Mouse (Mus musculus) thymus, postnatal 4 days (tissue): ENCODE data around the gene Tmem229b.
"Not testable (repeated sequence)": the region's sequence is repeated elsewhere in the genome, so short reads cannot be mapped to it uniquely, and the experiment has no call there.

Experiments used
- DNase-seq: peaks from one replicate; pipeline ENCODE4 v3.0.0; 2021

Tmem229b gene

DNA sequence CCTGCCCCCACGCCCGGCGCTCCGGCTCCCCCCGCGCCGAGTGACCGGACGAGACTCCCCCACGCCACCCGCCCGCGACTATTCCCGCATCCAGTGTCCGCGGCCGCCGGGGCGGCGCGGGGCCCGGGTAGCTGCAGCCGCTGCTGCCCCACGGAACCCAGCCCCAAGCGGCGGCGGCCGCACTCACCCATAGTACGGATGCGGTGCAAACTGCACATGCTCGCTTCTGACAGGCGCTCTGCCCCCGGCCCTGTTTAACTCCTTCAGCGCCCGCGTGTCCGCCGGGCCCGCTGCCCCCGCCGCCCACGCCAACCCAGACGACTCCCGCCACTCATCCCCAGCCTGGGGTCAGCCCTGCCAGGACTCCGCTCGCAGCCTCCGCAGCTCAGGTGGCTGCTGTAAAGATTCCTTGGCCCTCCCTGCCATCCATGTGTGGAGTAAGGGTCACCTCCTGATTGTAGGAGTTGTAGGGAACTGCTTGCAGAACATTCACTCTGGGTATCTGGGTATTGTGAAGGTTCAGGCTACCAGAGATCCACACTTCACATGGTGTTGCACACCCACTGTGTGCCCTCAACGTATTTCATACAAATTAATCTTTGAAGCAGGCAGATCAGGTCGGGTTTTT is at the start of gene Tmem229b:
Tmem229b (minus strand) TSS at position 502 of the 628 bp plus-strand sequence.
- DNase-seq = peak; percentile 75

DNA sequence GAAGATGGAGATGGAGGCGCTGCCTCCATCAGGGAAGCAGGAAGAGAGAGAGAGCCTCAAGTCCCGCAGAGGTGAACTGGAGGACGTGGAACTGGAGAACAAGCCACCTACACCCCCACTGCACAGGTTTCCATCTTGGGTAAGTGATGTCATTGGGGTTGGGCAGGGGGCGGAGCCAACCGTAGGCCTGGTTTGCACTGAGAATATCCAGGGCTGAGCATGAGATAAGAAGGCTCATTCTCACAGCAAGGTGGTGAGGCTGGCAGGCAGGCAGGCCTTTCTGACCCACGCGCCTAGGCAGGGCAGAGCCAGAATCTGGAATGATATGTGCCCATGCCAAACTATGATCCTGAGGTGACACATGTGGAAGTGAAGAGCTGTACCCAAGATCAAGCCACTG is 47.8 kb upstream of the Tmem229b start:
- peak; percentile 53 for DNase-seq

- DNase-seq = no peak
Observed at GRCm38 (mm10) chr12:79052073-79052472, 44.6 kb upstream of the Tmem229b start.

DNA sequence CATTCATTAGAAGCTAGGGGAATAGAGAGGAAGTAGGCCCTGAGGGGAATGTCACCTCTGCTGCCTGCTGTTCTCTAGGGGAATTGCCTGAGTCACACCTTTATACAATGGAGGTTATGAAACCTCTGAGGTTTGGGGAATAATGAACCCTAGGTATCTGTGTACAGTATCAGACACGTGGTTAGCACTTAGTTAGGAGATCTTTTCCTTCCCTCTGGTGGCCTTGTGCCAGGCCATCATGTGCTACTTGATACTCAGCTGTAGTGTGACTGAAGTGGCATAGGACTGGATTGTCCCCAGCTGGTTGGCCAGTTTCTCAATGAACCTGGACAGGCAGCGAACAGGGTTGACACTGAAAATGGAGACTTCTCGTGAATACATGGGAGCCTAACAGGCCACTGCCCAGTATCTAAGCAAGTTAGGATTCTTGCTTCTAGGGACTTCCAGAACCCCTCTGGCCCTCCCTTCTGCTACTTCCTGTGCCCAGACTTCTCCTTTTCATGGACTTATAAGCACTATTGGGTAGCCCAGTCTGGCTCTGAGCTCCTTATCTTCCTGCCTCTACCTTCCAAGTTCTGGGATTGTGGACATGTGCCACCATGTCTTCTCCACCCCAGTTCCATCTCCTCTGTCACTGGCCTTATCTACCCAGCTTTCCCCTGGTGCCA is 43.3 kb upstream of the Tmem229b start:
- DNase-seq = no peak

- DNase-seq = no peak
Observed at GRCm38 (mm10) chr12:79049807-79050206, 42.4 kb upstream of the Tmem229b start.

- no peak for DNase-seq
Observed at GRCm38 (mm10) chr12:79048898-79049297, 41.5 kb upstream of the Tmem229b start.

DNA sequence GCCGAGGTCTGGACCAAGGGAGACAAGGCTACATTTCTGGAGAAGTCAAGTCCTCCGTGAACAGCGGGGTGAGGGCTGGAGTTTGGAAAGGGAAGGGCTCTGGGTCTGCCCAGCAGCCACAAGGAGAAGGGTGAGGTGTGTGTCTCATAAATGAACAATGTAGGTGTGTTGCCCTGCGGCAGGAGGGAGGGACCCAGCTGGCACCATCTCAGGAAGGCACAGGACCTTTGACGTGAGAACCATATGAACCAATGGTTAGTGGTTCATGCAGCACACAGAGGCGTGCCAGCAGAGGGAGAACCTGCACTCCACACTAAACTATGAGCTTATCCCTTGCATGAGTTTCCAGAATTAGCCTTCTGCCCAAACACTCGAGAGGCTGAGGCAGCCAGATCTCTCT is 39.8 kb upstream of the Tmem229b start:
- no peak for DNase-seq

DNA sequence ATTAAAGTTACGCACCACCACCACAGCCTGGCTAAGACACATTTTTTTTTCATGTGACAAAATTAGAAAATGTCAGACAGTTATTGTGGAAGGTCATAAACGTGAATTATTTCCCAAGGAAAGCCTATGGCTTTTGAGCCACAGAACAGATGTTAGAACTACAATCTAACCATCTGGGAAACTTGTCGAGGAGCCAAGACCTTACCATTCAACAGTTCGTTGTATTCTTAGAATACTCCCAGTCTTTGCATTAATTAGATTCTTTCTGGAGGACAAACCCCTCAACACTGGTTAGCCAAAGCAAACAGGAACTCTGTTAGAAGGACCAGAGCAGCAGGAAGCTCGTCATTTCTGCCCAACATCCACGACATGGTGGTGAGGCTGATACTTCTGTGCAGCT is 38.7 kb upstream of the Tmem229b start:
- no peak for DNase-seq

DNA sequence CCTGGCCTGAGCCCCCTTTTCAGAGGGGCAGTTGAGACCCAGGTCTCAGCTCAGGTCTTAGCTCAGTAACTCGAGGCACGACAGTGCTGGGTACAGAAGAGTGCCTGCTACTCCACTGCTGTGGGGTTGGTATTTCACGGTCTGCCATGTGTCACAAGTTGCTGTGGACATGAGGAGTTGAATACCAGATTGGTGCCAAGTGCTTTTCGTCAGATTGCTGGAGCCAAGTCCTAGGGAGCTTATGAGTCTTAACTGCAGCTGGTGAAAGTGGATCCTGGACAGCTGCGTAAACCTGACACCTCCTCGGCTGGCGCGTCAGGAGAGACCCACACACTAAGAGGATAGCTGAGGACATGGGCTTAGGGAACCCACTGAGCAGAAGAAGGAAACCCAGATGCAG is 37.2 kb upstream of the Tmem229b start:
- no peak for DNase-seq

- no peak for DNase-seq
Observed at GRCm38 (mm10) chr12:79041436-79041835, 34.0 kb upstream of the Tmem229b start.

DNA sequence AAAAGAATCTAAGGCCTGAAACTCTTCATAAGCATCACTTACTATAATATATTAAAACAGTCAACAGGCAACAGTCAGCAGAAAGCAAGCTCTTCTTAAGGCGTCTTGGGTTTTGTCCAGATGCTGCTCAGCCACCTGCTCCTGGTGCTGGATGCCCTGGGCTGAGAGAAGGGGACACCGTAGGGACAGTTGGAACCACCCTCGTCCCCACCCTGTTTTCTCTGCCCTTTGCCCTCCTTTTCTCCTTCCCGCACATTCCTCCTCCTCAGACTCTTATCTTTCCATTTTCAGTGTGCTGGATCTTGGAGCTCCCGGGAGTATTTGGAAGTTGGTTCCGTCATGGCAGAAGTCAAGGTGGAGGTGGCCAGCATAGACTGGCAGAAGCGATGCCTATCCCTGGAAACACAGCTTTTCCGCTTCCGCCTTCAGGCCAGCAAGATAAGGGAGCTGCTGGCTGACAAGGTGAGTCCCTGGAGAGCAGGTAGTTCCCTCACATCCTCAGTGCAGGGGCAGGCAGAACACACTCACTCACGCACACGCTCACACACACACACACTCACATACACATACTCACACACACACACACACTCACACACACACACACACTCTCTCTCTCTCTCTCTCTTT is 32.9 kb upstream of the Tmem229b start:
- DNase-seq = no peak

DNA sequence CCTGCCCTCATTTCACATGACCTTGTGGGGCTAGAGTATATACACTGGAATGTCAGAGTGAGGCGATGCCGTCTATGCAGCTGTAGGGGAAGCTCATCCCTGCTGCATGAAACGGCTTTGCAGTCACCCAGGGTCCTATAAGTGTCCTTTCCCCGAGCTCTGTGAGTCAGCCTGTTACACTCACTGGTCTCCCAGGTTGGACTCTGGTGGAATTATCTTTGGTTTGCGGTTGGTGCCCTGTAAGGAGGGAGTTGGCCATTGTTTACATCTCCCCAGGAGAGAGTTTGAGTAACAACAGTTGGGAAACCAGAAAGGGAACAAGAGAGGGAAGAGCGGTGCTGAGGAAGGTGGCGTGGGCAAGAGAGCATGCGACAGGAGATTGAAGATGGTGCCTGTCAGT is 32.3 kb upstream of the Tmem229b start:
- no peak for DNase-seq

DNA sequence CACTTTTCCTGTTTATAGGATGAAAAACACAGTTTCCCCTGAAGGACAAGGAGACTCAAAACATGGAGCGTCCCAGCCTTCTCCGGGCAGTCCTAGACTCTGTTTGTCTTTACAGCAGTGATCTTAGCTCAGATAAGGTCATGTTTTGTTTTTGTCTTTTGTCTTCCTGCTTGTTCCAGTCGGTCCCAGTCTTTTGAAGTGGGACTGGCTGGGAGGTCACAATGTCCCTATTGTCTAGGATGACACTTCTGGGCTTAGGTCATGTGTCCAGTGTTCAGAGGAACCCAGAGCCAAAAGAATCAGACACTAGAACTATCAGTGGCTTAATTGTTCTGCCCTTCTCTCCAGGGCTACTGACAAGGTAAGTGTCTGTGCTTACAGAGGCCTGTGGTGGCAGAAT is 27.9 kb upstream of the Tmem229b start:
- no peak for DNase-seq

DNA sequence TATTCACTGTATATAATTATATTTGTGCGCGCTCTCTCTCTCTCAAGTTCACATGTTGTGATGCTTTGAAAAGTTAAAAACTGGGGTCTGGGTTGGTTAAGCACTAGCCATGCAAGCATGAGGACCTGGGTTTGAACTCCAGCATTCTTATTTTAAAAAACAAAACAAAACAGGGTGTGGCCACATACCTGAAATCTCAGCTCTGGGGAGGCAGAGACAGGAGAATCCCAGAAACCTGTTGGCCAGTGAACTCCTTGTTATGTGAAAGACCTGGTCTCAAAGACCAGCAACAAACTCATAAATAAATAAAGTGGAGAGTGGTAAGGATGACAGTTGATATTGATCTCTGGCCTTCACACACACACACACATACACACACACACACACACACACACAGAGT is 26.9 kb upstream of the Tmem229b start:
- DNase-seq = no peak

GRCm38 (mm10) chr12:79028911-79029861 is 21.8 kb upstream of the Tmem229b start, which contains the start of gene Plekhh1:
Plekhh1 (plus strand) TSS chr12:79029163.
- peak; percentile 47 for DNase-seq

DNA sequence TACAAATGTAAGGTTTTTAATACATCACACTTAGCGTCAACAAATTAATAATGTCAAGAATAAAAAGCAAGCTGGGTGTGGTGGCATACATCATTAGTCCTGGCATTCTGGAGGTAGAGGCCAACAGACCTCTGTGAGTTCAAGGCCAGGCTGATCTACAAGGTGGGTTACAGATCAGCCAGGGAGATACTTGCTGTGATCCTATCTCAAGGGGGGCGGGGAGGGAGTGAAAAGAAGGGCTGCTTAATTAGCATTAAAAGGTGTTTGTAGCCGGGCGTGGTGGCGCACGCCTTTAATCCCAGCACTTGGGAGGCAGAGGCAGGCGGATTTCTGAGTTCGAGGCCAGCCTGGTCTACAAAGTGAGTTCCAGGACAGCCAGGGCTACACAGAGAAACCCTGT is 20.1 kb upstream of the Tmem229b start:
- not testable (repeated sequence) for DNase-seq

DNA sequence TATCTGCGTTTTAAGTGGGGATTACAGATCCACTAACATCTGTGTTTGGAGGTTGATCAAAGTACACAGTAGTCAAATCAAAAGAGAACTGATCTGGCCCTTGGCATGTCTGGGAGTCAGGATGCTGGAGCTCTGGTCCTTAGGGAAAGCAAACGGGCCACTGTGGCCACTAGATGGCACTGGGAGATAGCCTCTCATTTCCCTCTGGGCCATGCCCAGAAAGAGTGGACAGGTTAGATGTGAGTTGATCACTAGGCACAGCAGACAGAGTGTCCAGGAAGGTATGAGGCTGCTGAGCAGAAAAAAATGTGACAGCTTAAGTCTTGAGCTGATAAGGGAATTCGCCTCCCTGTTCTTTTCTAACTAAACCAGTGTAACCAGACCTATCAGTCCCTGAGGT is 15.5 kb upstream of the Tmem229b start:
- DNase-seq = peak; percentile 40

- DNase-seq = no peak
Observed at GRCm38 (mm10) chr12:79021902-79022301, 14.5 kb upstream of the Tmem229b start.

GRCm38 (mm10) chr12:79017994-79018399 is 10.6 kb upstream of the Tmem229b start:
- DNase-seq = peak; percentile 29

DNA sequence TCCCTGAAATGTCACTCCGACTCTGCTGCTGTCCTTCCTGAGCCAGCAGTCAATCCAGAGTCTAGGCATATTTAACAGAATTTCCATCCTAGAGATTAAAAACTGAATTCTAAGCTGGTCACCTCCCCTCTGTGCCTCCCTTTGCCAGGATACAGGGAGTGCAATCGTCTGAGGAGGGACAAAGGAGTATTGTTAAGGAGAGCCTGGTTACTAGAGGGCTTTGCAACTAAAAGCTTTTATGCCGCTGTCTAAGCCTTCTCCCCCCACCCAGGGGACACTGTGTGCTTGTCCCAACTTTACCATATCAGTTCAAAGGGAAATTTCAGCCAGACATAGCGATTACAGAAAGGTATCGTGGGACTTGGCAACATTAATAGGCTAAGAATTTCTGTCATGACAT is 8.7 kb upstream of the Tmem229b start:
- no peak for DNase-seq

DNA sequence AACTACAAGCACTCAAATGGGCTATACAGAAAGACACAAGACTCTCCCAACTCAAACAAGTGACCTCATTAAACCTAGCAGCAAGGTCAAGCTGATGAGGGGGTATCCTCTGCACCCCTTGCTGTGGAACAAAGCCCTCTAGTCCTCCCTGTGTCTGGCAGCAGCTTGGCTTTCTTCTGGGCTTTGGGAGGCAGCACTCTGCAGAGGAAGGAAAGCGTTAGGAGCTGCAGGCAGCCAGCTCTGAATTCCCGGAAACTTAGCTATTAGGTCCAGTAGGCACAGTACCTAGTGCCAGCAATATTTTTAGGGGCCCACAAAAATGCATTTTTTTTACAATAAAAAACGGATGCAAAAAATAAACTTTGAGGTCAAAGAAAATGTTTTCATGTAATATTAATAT is 3.1 kb upstream of the Tmem229b start:
- DNase-seq = no peak

DNA sequence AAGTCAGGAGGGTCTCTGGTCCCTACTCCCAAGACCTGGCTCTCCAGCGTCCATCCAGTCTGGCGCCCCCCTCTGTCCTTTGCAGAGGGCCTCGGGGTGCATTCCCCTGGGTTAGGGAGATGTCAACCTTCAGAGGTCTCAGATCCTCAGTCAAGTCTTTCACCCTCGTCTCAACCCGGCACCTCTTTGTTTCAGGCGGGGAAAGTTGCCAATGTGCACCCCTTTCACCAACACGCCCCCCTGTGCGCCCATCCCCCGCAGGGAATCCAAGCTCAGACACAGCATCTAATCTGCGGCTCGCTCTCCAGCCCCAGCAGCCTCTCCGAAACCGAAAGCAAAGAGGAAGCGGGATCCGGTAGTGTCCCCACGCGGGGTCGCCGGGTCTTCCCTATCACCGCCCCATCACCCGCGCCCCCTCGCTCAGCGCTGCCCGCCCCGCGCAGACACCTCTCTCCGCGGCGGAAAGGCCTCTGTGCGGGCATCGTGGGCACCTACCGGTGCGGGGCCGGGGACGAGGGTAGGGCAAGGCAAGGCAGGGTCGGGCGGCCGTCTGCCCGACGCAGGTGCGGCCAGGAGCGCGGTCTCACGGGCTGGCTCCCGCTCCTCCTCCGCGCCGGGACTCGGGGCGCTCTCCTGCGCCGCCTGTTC is 825 bp downstream of the Tmem229b start:
- peak; percentile 77 for DNase-seq

DNA sequence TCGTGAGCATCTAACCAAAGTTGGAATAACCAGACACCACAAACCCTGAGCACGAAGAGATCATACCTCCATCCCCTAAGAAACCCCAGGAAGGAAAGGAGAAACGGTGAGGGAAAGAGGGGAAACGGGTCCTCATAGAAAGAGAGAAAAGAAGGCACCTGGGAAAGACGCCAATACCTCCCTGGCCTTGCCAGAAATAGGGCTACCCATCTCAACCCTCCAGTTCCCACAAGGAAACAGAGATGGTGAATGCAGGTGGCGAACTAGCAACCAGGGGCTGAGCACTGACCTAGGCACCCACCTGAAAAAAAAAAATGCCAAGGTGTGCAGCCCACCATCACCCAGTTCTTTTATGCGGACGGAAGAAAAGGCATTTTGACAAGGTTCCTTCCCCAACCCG is 1.4 kb downstream of the Tmem229b start:
- no peak for DNase-seq
